Mouse (Mus musculus) bone marrow macrophage, adult 2 months (primary cell): ENCODE data around the gene Eno2. TPM values are rescaled to one million over a fixed set of nuclear protein-coding genes. Genes with fewer than 3 reads are reported as not detected.

Experiments
- H3K27ac ChIP-seq: 2 replicates; pipeline ENCODE4 v1.5.1; 2012; ENCODE audit warnings: low read depth, low read length; ENCODE audit not compliant: insufficient read depth
- H3K4me1 ChIP-seq: 2 replicates; pipeline ENCODE4 v1.6.1; 2012; ENCODE audit warnings: low read length; ENCODE audit not compliant: control insufficient read depth, insufficient read depth
- H3K4me3 ChIP-seq: 2 replicates; pipeline ENCODE4 v1.5.1; 2012; ENCODE audit warnings: mild to moderate bottlenecking, low read length, moderate library complexity; ENCODE audit not compliant: insufficient read depth
- CTCF ChIP-seq: IDR thresholded peaks from 2 replicates; pipeline ENCODE4 v1.5.1; 2012; ENCODE audit warnings: low read depth, mild to moderate bottlenecking, low read length, moderate library complexity
- POLR2A ChIP-seq: IDR thresholded peaks from 2 replicates; pipeline ENCODE4 v1.6.1; 2012; ENCODE audit warnings: mild to moderate bottlenecking, low read depth, low read length, borderline replicate concordance
- polyA plus RNA-seq: library from polyadenylated mRNA; stranded (reverse); fragments of >200 nt; gene quantifications from 2 replicates; pipeline ENCODE4 v1.2.4, GENCODE M21; 2012; ENCODE audit not compliant: missing spikeins, insufficient read depth, insufficient read length

Gene Eno2
- polyA plus RNA-seq, 1 experiment, result 1.4 TPM

- peak overlapping the region; percentile 98 for H3K27ac ChIP-seq
- H3K4me3 ChIP-seq, result peak overlapping the region; percentile 95
- peaks cover 58% of the 10 kb centered on the region for H3K4me1 ChIP-seq
- TF ChIP-seq POLR2A (no peak), CTCF (no peak)
Observed at GRCm38 (mm10) chr6:124729850-124730705, 39.4 kb downstream of the Eno2 start.

GRCm38 (mm10) chr6:124728621-124729020, 40.9 kb downstream of the Eno2 start:
- no peak for TF ChIP-seq CTCF
- TF ChIP-seq POLR2A, result no peak
- Histone ChIP-seq H3K4me1 (peaks cover 61% of the 10 kb centered on the region), H3K4me3 (no peak overlapping the region), H3K27ac (0 out of 2 replicates have a peak overlapping the region, but pooled peaks have one; percentile 97)

GRCm38 (mm10) chr6:124724472-124724871, 45.0 kb downstream of the Eno2 start:
- TF ChIP-seq POLR2A (no peak), CTCF (no peak)
- peak overlapping the region; percentile 79 for H3K27ac ChIP-seq
- H3K4me1 ChIP-seq, result peaks cover 69% of the 10 kb centered on the region
- H3K4me3 ChIP-seq, result peak overlapping the region; percentile 17

- Histone ChIP-seq H3K27ac (peak overlapping the region; percentile 79), H3K4me1 (peaks cover 61% of the 10 kb centered on the region), H3K4me3 (peak overlapping the region; percentile 19)
- TF ChIP-seq CTCF (no peak), POLR2A (no peak)
Observed at GRCm38 (mm10) chr6:124723541-124723940, 45.9 kb downstream of the Eno2 start.

GRCm38 (mm10) chr6:124722876-124723473, 46.5 kb downstream of the Eno2 start:
- peaks cover 55% of the 10 kb centered on the region for H3K4me1 ChIP-seq

GRCm38 (mm10) chr6:124720904-124721303, 48.6 kb downstream of the Eno2 start:
- H3K27ac ChIP-seq, result peak overlapping the region; percentile 68
- peak overlapping the region; percentile 26; the same call in 1 of the 2 replicates for H3K4me3 ChIP-seq
- no peak for TF ChIP-seq POLR2A
- TF ChIP-seq CTCF, result no peak
- H3K4me1 ChIP-seq, result peaks cover 52% of the 10 kb centered on the region

More at GRCm38 (mm10) chr6:124722876-124723473, 46.5 kb downstream of the Eno2 start:
- peak overlapping the region; percentile 19 for H3K4me3 ChIP-seq
- TF ChIP-seq CTCF, result no peak
- no peak for TF ChIP-seq POLR2A
- peak overlapping the region; percentile 79 for H3K27ac ChIP-seq

- Histone ChIP-seq H3K27ac (no peak overlapping the region), H3K4me3 (no peak overlapping the region), H3K4me1 (peaks cover 41% of the 10 kb centered on the region)
- no peak for TF ChIP-seq POLR2A
- TF ChIP-seq CTCF, result no peak
Observed at GRCm38 (mm10) chr6:124719354-124719978, 50.0 kb downstream of the Eno2 start.

GRCm38 (mm10) chr6:124718703-124719102, 50.8 kb downstream of the Eno2 start:
- Histone ChIP-seq H3K4me3 (no peak overlapping the region), H3K27ac (no peak overlapping the region), H3K4me1 (peaks cover 38% of the 10 kb centered on the region)
- TF ChIP-seq POLR2A (no peak), CTCF (no peak)

- TF ChIP-seq CTCF (no peak), POLR2A (no peak)
- H3K4me1 ChIP-seq, result peaks cover 34% of the 10 kb centered on the region
- no peak overlapping the region for H3K4me3 ChIP-seq
- H3K27ac ChIP-seq, result no peak overlapping the region
Observed at GRCm38 (mm10) chr6:124717968-124718367, 51.5 kb downstream of the Eno2 start.

GRCm38 (mm10) chr6:124716864-124717490, 52.5 kb downstream of the Eno2 start:
- H3K27ac ChIP-seq, result no peak overlapping the region
- TF ChIP-seq POLR2A, result no peak
- peak; percentile 81 for TF ChIP-seq CTCF
- peaks cover 30% of the 10 kb centered on the region for H3K4me1 ChIP-seq
- H3K4me3 ChIP-seq, result no peak overlapping the region
